Mouse (Mus musculus) stomach, postnatal 0 days (tissue): ENCODE measurements around the gene Snx13. TPM values are rescaled to one million over a fixed set of nuclear protein-coding genes. Genes with fewer than 3 reads are reported as not detected.
A peak's percentile ranks its signal among the peaks of the same experiment; 100 is the strongest.

Source experiments
- ATAC-seq: fragments of 200-750 bp; cut with Nextera tagmentation; 2 replicates; pipeline ENCODE4 v1.8.0; 2017; ENCODE audit not compliant: low FRiP score, low TSS enrichment
- DNase-seq: peaks from one replicate; pipeline ENCODE4 v3.0.0-alpha.2; 2016; ENCODE audit warnings: low spot score
- H3K27ac ChIP-seq: fragments of 300-500 bp; sonication (generic); replicated peaks from 2 replicates; pipeline ENCODE4 v1.5.1; 2014; ENCODE audit warnings: mild to moderate bottlenecking, control low read depth
- H3K27me3 ChIP-seq: fragments of 300-500 bp; sonication (generic); 2 replicates; pipeline ENCODE4 v1.6.1; 2014; ENCODE audit warnings: low read length; ENCODE audit not compliant: control insufficient read depth, insufficient read depth
- H3K36me3 ChIP-seq: fragments of 300-500 bp; sonication (generic); 2 replicates; pipeline ENCODE4 v1.6.1; 2014; ENCODE audit warnings: low read length, mixed read lengths; ENCODE audit not compliant: control insufficient read depth, insufficient read depth
- H3K4me1 ChIP-seq: fragments of 300-500 bp; sonication (generic); replicated peaks from 2 replicates; pipeline ENCODE4 v1.6.1; 2014; ENCODE audit warnings: antibody characterized with exemption; ENCODE audit not compliant: control insufficient read depth, insufficient read depth
- H3K4me2 ChIP-seq: fragments of 300-500 bp; sonication (generic); replicated peaks from 2 replicates; pipeline ENCODE4 v1.6.1; 2014; ENCODE audit warnings: low read depth, mild to moderate bottlenecking, control low read depth, moderate library complexity
- H3K4me3 ChIP-seq: fragments of 300-500 bp; sonication (generic); 2 replicates; pipeline ENCODE4 v1.5.1; 2014; ENCODE audit warnings: low read depth, low read length, control low read depth
- H3K9ac ChIP-seq: fragments of 300-500 bp; sonication (generic); 2 replicates; pipeline ENCODE4 v1.6.1; 2014; ENCODE audit warnings: mild to moderate bottlenecking, low read length, control low read depth, mixed read lengths
- H3K9me3 ChIP-seq: fragments of 300-500 bp; sonication (generic); 2 replicates; pipeline ENCODE4 v1.6.1; 2016; ENCODE audit warnings: low read length; ENCODE audit not compliant: control insufficient read depth
- CTCF ChIP-seq: IDR thresholded peaks from 2 replicates; pipeline ENCODE4 v1.5.1; 2016; ENCODE audit warnings: antibody characterized with exemption, low read depth, mild to moderate bottlenecking, moderate library complexity
- EP300 ChIP-seq: optimal IDR thresholded peaks from 2 replicates; pipeline ENCODE3; 2016; ENCODE audit warnings: antibody characterized with exemption
- WGBS: fragments of 180-500 bp; shearing (Covaris S2); extraction: QIAGEN DNeasy Blood & Tissue Kit; methylation state at CpG from one replicate; pipeline ENCODE4 v1.1.7; 2014; 5-methylcytosine and 5-hydroxymethylcytosine counted together
- polyA plus RNA-seq: library from polyadenylated mRNA; unstranded; fragments of >200 nt; fragmentation: Nextera tagmentation; extraction: Ambion mirVana; gene quantifications from 2 replicates; pipeline ENCODE4 v1.2.1, GENCODE M21; 2015

The Snx13 gene
- polyA plus RNA-seq, 1 experiment from 2014 or later: 16.8 TPM

GRCm38 (mm10) chr12:35008340-35009137 is 38.4 kb upstream of the Snx13 start:
- DNase-seq (no peak), ATAC-seq (no peak)
- H3K27me3 ChIP-seq: no peaks in the 10 kb centered on the region
- H3K4me1 ChIP-seq: no peaks in the 10 kb centered on the region
- H3K9me3 ChIP-seq: no peaks in the 10 kb centered on the region
- H3K27ac ChIP-seq: no peak overlapping the region
- H3K4me2 ChIP-seq: no peak overlapping the region
- no peaks in the 10 kb centered on the region for H3K36me3 ChIP-seq
- H3K4me3 ChIP-seq: no peak overlapping the region
- TF ChIP-seq EP300 (no peak), CTCF (no peak)
- H3K9ac ChIP-seq: no peak overlapping the region
- WGBS: 58% methylated on average over 11 of the region's 11 CpGs

DNA sequence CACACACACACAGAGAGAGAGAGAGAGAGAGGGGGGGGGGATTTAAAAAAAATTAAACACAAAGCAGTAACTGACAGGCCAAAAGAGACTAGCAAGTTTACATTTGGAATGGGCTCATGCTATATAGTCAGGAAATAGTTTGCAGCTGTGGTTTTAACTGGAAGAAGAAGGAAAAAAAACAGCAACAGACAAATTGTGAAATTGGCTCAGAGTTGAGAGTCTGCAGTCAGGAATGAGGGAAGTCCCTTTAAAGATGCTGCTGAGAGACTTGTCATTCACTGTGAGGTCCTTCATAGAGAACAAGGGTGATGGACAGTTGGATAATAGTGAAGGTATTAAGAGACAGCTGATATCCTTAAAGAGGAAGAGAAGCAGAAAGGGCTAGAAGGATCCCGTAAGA is 35.5 kb upstream of the Snx13 start:
- H3K4me1 ChIP-seq: no peaks in the 10 kb centered on the region
- DNase-seq (no peak), ATAC-seq (no peak)
- H3K4me2 ChIP-seq: no peak overlapping the region
- no peak overlapping the region for H3K9ac ChIP-seq
- no peak overlapping the region for H3K27ac ChIP-seq
- H3K4me3 ChIP-seq: no peak overlapping the region
- no peak for TF ChIP-seq CTCF
- no peak for TF ChIP-seq EP300
- 57% methylated on average over 1 of the region's 1 CpGs for WGBS
- H3K27me3 ChIP-seq: no peaks in the 10 kb centered on the region
- no peaks in the 10 kb centered on the region for H3K9me3 ChIP-seq
- no peaks in the 10 kb centered on the region for H3K36me3 ChIP-seq

- H3K4me2 ChIP-seq: no peak overlapping the region
- TF ChIP-seq EP300 (no peak), CTCF (no peak)
- H3K36me3 ChIP-seq: no peaks in the 10 kb centered on the region
- no peak overlapping the region for H3K4me3 ChIP-seq
- no peak overlapping the region for H3K27ac ChIP-seq
- DNase-seq (no peak), ATAC-seq (no peak)
- no peaks in the 10 kb centered on the region for H3K4me1 ChIP-seq
- H3K9me3 ChIP-seq: no peaks in the 10 kb centered on the region
- H3K27me3 ChIP-seq: no peaks in the 10 kb centered on the region
- H3K9ac ChIP-seq: no peak overlapping the region
- WGBS: 80% methylated on average over 2 of the region's 2 CpGs
Measured at GRCm38 (mm10) chr12:35013950-35014349, 33.0 kb upstream of the Snx13 start.

- ATAC-seq (no peak), DNase-seq (no peak)
- H3K9ac ChIP-seq: no peak overlapping the region
- H3K4me1 ChIP-seq: no peaks in the 10 kb centered on the region
- H3K4me3 ChIP-seq: no peak overlapping the region
- H3K9me3 ChIP-seq: no peaks in the 10 kb centered on the region
- H3K27me3 ChIP-seq: no peaks in the 10 kb centered on the region
- 56% methylated on average over 3 of the region's 3 CpGs for WGBS
- peak; percentile 67 for TF ChIP-seq CTCF
- no peak for TF ChIP-seq EP300
- no peak overlapping the region for H3K4me2 ChIP-seq
- H3K36me3 ChIP-seq: no peaks in the 10 kb centered on the region
- no peak overlapping the region for H3K27ac ChIP-seq
Measured at GRCm38 (mm10) chr12:35016056-35016455, 30.9 kb upstream of the Snx13 start.

GRCm38 (mm10) chr12:35016481-35017250 is 30.3 kb upstream of the Snx13 start:
- Histone ChIP-seq H3K4me1 (no peaks in the 10 kb centered on the region), H3K9me3 (no peaks in the 10 kb centered on the region), H3K4me3 (no peak overlapping the region), H3K27me3 (no peaks in the 10 kb centered on the region), H3K27ac (no peak overlapping the region), H3K4me2 (no peak overlapping the region), H3K9ac (no peak overlapping the region), H3K36me3 (no peaks in the 10 kb centered on the region)
- ATAC-seq (0 out of 2 replicates have a peak, but pooled peaks have one; percentile 54), DNase-seq (no peak)
- WGBS: 73% methylated on average over 9 of the region's 9 CpGs
- TF ChIP-seq EP300: no peak
- no peak for TF ChIP-seq CTCF
